ENCODE assay signal across 22 mouse cellular contexts in genomic region chr7:46855866-46856560, GRCm38 (mm10). TPM values are rescaled to one million over a fixed set of nuclear protein-coding genes. Genes with fewer than 3 reads are reported as not detected.
DNase-seq lines count a peak whose midpoint lies in the region; ATAC-seq and TF ChIP-seq lines count a peak whose summit lies in the region.
"Had no signal": no experiment of that assay in that cellular context is flagged by ENCODE, and none has a peak within 500 bp of the region (broad histone marks: within the 10 kb centered on the region; RNA-seq: fewer than 3 reads in every experiment).

No protein-coding gene starts in this region.

- no peak overlapping the region for H3K4me3 ChIP-seq in heart, embryonic 16.5 days (ENCODE audit: low read length)
- no peak overlapping the region for H3K4me3 ChIP-seq in heart, embryonic 11.5 days (ENCODE audit: low read depth, low read length)
- H3K4me3 ChIP-seq in lung, postnatal 0 days (ENCODE audit: low read depth, low read length) = no peak overlapping the region
- H3K4me3 ChIP-seq in liver, embryonic 12.5 days = no peak overlapping the region
- no peak overlapping the region for H3K4me3 ChIP-seq in forebrain, embryonic 16.5 days (replicated peaks; ENCODE audit: low read length)
- H3K4me3 ChIP-seq: embryonic facial prominence, embryonic 15.5 days; heart, embryonic 13.5 days; kidney, embryonic 15.5 days; neural tube, embryonic 12.5 days had no signal

- 0 out of 2 replicates have a peak, but pooled peaks have one; percentile 10 for ATAC-seq in heart, embryonic 16.5 days (replicated peaks; ENCODE audit: extremely low read depth, insufficient read depth, low FRiP score)
- no peak for ATAC-seq in heart, embryonic 11.5 days (replicated peaks; ENCODE audit: insufficient number of reproducible peaks, low FRiP score, low TSS enrichment)
- ATAC-seq in lung, postnatal 0 days = no peak
- ATAC-seq in liver, embryonic 12.5 days = peak; percentile 28; the same call in 1 of the 2 replicates
- ATAC-seq in forebrain, embryonic 16.5 days = no peak
- ATAC-seq: forebrain, postnatal 0 days had no signal

- peaks cover 48% of the 10 kb centered on the region for H3K36me3 ChIP-seq in heart, embryonic 16.5 days (ENCODE audit: control insufficient read depth, insufficient read depth)
- peaks cover 39% of the 10 kb centered on the region for H3K36me3 ChIP-seq in heart, embryonic 11.5 days (ENCODE audit: control insufficient read depth, insufficient read depth, low read length)
- peaks cover 11% of the 10 kb centered on the region; the same call in 1 of the 2 replicates for H3K36me3 ChIP-seq in lung, postnatal 0 days (ENCODE audit: insufficient read depth, low read length)
- H3K36me3 ChIP-seq in liver, embryonic 12.5 days = peaks cover 57% of the 10 kb centered on the region
- H3K36me3 ChIP-seq in forebrain, embryonic 16.5 days (ENCODE audit: control insufficient read depth, insufficient read depth) = peaks cover 14% of the 10 kb centered on the region

- no peak overlapping the region for H3K9ac ChIP-seq in heart, embryonic 16.5 days (ENCODE audit: low read length)
- H3K9ac ChIP-seq in heart, embryonic 11.5 days (ENCODE audit: low read depth, low read length) = no peak overlapping the region
- no peak overlapping the region for H3K9ac ChIP-seq in lung, postnatal 0 days (replicated peaks; ENCODE audit: low read depth)
- H3K9ac ChIP-seq in liver, embryonic 12.5 days = no peak overlapping the region
- no peak overlapping the region for H3K9ac ChIP-seq in forebrain, embryonic 16.5 days (replicated peaks; ENCODE audit: low read depth, low read length)
- H3K9ac ChIP-seq: embryonic facial prominence, embryonic 15.5 days; forebrain, postnatal 0 days; heart, embryonic 13.5 days; kidney, embryonic 15.5 days; lung, embryonic 14.5 days; neural tube, embryonic 12.5 days had no signal

- 0 out of 2 replicates have a peak, but pooled peaks have one; percentile 3 for TF ChIP-seq CTCF in lung, postnatal 0 days (IDR thresholded peaks at IDR 0.05)

- 68% methylated on average over 7 of the region's 7 CpGs for WGBS in heart, embryonic 16.5 days
- WGBS in heart, embryonic 11.5 days (ENCODE audit: insufficient replicate concordance) = 69% methylated on average over 7 of the region's 7 CpGs
- 70% methylated on average over 7 of the region's 7 CpGs for WGBS in lung, postnatal 0 days
- WGBS in liver, embryonic 12.5 days (ENCODE audit: insufficient replicate concordance) = 55% methylated on average over 7 of the region's 7 CpGs
- 74% methylated on average over 7 of the region's 7 CpGs for WGBS in forebrain, embryonic 16.5 days

- no peak for DNase-seq in lung, postnatal 0 days (ENCODE audit: low spot score)
- DNase-seq in lung, adult 18-20 months = no peak
- no peak for DNase-seq in left cerebral cortex, adult 11 months (ENCODE audit: low spot score)
- DNase-seq: adrenal gland, postnatal 36 days; cerebellum, adult 11-12 months; cerebellum, postnatal 14 days; embryo, embryonic 11 days; forebrain, postnatal 0 days; lung, embryonic 14.5 days; thymus, adult 2 months had no signal

- no peaks in the 10 kb centered on the region for H3K4me1 ChIP-seq in heart, embryonic 16.5 days (ENCODE audit: control insufficient read depth, insufficient read depth, low read length)
- no peaks in the 10 kb centered on the region for H3K4me1 ChIP-seq in heart, embryonic 11.5 days (ENCODE audit: control insufficient read depth, insufficient read depth, low read length)
- no peaks in the 10 kb centered on the region for H3K4me1 ChIP-seq in lung, postnatal 0 days (ENCODE audit: insufficient read depth, low read depth, low read length)
- H3K4me1 ChIP-seq in liver, embryonic 12.5 days = no peaks in the 10 kb centered on the region
- no peaks in the 10 kb centered on the region for H3K4me1 ChIP-seq in forebrain, embryonic 16.5 days (replicated peaks; ENCODE audit: control insufficient read depth, insufficient read depth, low read length)
- H3K4me1 ChIP-seq: embryonic facial prominence, embryonic 15.5 days; heart, embryonic 13.5 days; kidney, embryonic 15.5 days; neural tube, embryonic 12.5 days had no signal

- H3K27ac ChIP-seq in heart, embryonic 16.5 days (ENCODE audit: low read length) = no peak overlapping the region
- H3K27ac ChIP-seq in heart, embryonic 11.5 days (ENCODE audit: low read depth, low read length) = no peak overlapping the region
- H3K27ac ChIP-seq in lung, postnatal 0 days (ENCODE audit: low read length) = no peak overlapping the region
- no peak overlapping the region for H3K27ac ChIP-seq in liver, embryonic 12.5 days
- no peak overlapping the region for H3K27ac ChIP-seq in forebrain, embryonic 16.5 days (ENCODE audit: low read length)
- H3K27ac ChIP-seq: embryonic facial prominence, embryonic 15.5 days; heart, embryonic 13.5 days; kidney, embryonic 15.5 days; neural tube, embryonic 12.5 days had no signal

- TF ChIP-seq EP300 in lung, postnatal 0 days (IDR thresholded peaks at IDR 0.05) = no peak

- H3K4me2 ChIP-seq in heart, embryonic 16.5 days (ENCODE audit: low read depth, low read length) = no peak overlapping the region
- H3K4me2 ChIP-seq in heart, embryonic 11.5 days = no peak overlapping the region
- H3K4me2 ChIP-seq in lung, postnatal 0 days (replicated peaks; ENCODE audit: low read depth, low read length) = no peak overlapping the region
- H3K4me2 ChIP-seq in liver, embryonic 12.5 days = no peak overlapping the region
- H3K4me2 ChIP-seq in forebrain, embryonic 16.5 days (ENCODE audit: low read length) = no peak overlapping the region
- H3K4me2 ChIP-seq: embryonic facial prominence, embryonic 15.5 days; heart, embryonic 13.5 days; kidney, embryonic 15.5 days; lung, embryonic 14.5 days; midbrain, embryonic 11.5 days; neural tube, embryonic 12.5 days had no signal

- H3K9me3 ChIP-seq in heart, embryonic 16.5 days (replicated peaks; ENCODE audit: control insufficient read depth, low read length) = no peaks in the 10 kb centered on the region
- H3K9me3 ChIP-seq in heart, embryonic 11.5 days (replicated peaks; ENCODE audit: control insufficient read depth, low read length) = no peaks in the 10 kb centered on the region
- no peaks in the 10 kb centered on the region for H3K9me3 ChIP-seq in lung, postnatal 0 days (ENCODE audit: low read length)
- H3K9me3 ChIP-seq in liver, embryonic 12.5 days (replicated peaks) = no peaks in the 10 kb centered on the region
- no peaks in the 10 kb centered on the region for H3K9me3 ChIP-seq in forebrain, embryonic 16.5 days (ENCODE audit: control insufficient read depth, low read length)
- H3K9me3 ChIP-seq: embryonic facial prominence, embryonic 15.5 days; heart, embryonic 13.5 days; kidney, embryonic 15.5 days; neural tube, embryonic 12.5 days had no signal

- no peaks in the 10 kb centered on the region for H3K27me3 ChIP-seq in heart, embryonic 16.5 days (ENCODE audit: control insufficient read depth, insufficient read depth, low read length)
- H3K27me3 ChIP-seq in heart, embryonic 11.5 days (ENCODE audit: control insufficient read depth, insufficient read depth, low read length) = no peaks in the 10 kb centered on the region
- H3K27me3 ChIP-seq in lung, postnatal 0 days (replicated peaks; ENCODE audit: insufficient read depth, low read length) = no peaks in the 10 kb centered on the region
- H3K27me3 ChIP-seq in liver, embryonic 12.5 days (replicated peaks) = no peaks in the 10 kb centered on the region
- H3K27me3 ChIP-seq in forebrain, embryonic 16.5 days (replicated peaks; ENCODE audit: control insufficient read depth, insufficient read depth, low read length) = no peaks in the 10 kb centered on the region
- H3K27me3 ChIP-seq: embryonic facial prominence, embryonic 15.5 days; heart, embryonic 13.5 days; kidney, embryonic 15.5 days; neural tube, embryonic 12.5 days had no signal

RNA-seq across cellular contexts. Expression of gene Ldhc, which starts 5.0 kb away (rescaled TPM):
- polyA plus RNA-seq in heart, embryonic 16.5 days (2015; fragmentation: Nextera tagmentation; extraction: Ambion mirVana) = not detected in 2 replicates
- not detected in 2 replicates for polyA plus RNA-seq in heart, embryonic 11.5 days (2014; fragmentation: Nextera tagmentation; extraction: Ambion mirVana)
- polyA plus RNA-seq in lung, postnatal 0 days (2015; fragmentation: Nextera tagmentation; extraction: Ambion mirVana) = 0.11 TPM in 1 of 2 replicates, not detected in the other
- 0.15 and 0.22 TPM in 2 replicates for polyA plus RNA-seq in liver, embryonic 12.5 days (2016; fragmentation: Nextera tagmentation; extraction: Ambion mirVana)
- polyA plus RNA-seq in forebrain, embryonic 16.5 days (2015; fragmentation: Nextera tagmentation; extraction: Ambion mirVana) = 0.20 TPM in 1 of 2 replicates, not detected in the other
- polyA plus RNA-seq: embryonic facial prominence, embryonic 15.5 days; forebrain, postnatal 0 days; heart, embryonic 13.5 days; limb, embryonic 14.5 days; midbrain, embryonic 11.5 days; neural tube, embryonic 12.5 days; spleen, adult 2 months; stomach, embryonic 14.5 days had no signal

RNA-seq across cellular contexts. Expression of gene Ldha, which starts 14.7 kb away (rescaled TPM):
- 3,218 and 3,386 TPM in 2 replicates for polyA plus RNA-seq in heart, embryonic 16.5 days (2015; fragmentation: Nextera tagmentation; extraction: Ambion mirVana)
- polyA plus RNA-seq in heart, embryonic 11.5 days (2014; fragmentation: Nextera tagmentation; extraction: Ambion mirVana) = 3,042 and 3,490 TPM in 2 replicates
- 533 and 589 TPM in 2 replicates for polyA plus RNA-seq in lung, postnatal 0 days (2015; fragmentation: Nextera tagmentation; extraction: Ambion mirVana)
- polyA plus RNA-seq in liver, embryonic 12.5 days (2016; fragmentation: Nextera tagmentation; extraction: Ambion mirVana) = 1,680 and 1,789 TPM in 2 replicates
- 782 and 824 TPM in 2 replicates for polyA plus RNA-seq in forebrain, embryonic 16.5 days (2015; fragmentation: Nextera tagmentation; extraction: Ambion mirVana)

Comparison
In these comparisons a context has a peak if more than half of its experiments do, and no peak if none do; other contexts are left out.
1. ATAC-seq: peak in heart, embryonic 16.5 days (single experiment) and liver, embryonic 12.5 days (single experiment); none in heart, embryonic 11.5 days (single experiment), lung, postnatal 0 days (single experiment) and forebrain, embryonic 16.5 days (single experiment).